8 mouse cellular contexts compared by ENCODE assay signal in the genomic region with DNA sequence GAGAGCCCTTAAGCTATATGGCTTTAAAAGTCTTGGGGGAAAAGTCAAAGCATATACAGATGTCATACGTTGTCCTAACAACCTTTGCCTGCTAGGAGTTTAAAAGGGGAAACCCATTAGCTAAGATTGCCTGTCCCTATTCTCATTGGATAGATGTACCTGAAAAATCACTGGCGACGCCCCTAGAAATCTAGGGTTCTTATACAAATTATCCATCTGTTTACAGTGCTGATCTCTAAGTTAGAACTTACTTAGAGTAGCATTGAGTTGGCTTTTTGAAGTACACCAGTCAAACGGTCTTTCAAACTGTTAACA. TPM values are rescaled to one million over a fixed set of nuclear protein-coding genes. Genes with fewer than 3 reads are reported as not detected.
DNase-seq lines count a peak whose midpoint lies in the region; ATAC-seq and TF ChIP-seq lines count a peak whose summit lies in the region.

No protein-coding gene starts in this region.

- no peaks in the 10 kb centered on the region for H3K27me3 ChIP-seq in heart, embryonic 11.5 days (ENCODE audit: control insufficient read depth, insufficient read depth, low read length)
- no peaks in the 10 kb centered on the region for H3K27me3 ChIP-seq in liver, postnatal 0 days (ENCODE audit: insufficient read depth, low read length)

- H3K27ac ChIP-seq in heart, embryonic 11.5 days (ENCODE audit: low read depth, low read length): peak overlapping the region; percentile 100; the same call in 1 of the 2 replicates
- H3K27ac ChIP-seq in liver, postnatal 0 days (ENCODE audit: low read depth): peak overlapping the region; percentile 89; the same call in 1 of the 2 replicates

- TF ChIP-seq CTCF in liver, postnatal 0 days (IDR thresholded peaks at IDR 0.05; ENCODE audit: low read depth): no peak

- peak overlapping the region; percentile 93 for H3K4me3 ChIP-seq in heart, embryonic 11.5 days (ENCODE audit: low read depth, low read length)
- peak overlapping the region; percentile 90 for H3K4me3 ChIP-seq in liver, postnatal 0 days (ENCODE audit: low read depth, low read length)

- DNase-seq in heart, adult 18-20 months: no peak
- DNase-seq in CD4-positive, CD25-positive, alpha-beta regulatory T cell, adult 2 months (ENCODE audit: low read depth, low spot score): peak; percentile 40
- peak; percentile 24 for DNase-seq in forelimb bud, embryonic 11.5 days (ENCODE audit: low read depth, low spot score)
- DNase-seq in liver, postnatal 0 days: no peak
- no peak for DNase-seq in adipocyte (ENCODE audit: low spot score)
- no peak for DNase-seq in gastrocnemius, postnatal 10 days
- no peak for DNase-seq in spleen, adult 12 weeks (ENCODE audit: low spot score)

- no peak for ATAC-seq in heart, embryonic 11.5 days (replicated peaks; ENCODE audit: insufficient number of reproducible peaks, low FRiP score, low TSS enrichment)
- no peak for ATAC-seq in liver, postnatal 0 days

- H3K9me3 ChIP-seq in heart, embryonic 11.5 days (replicated peaks; ENCODE audit: control insufficient read depth, low read length): no peaks in the 10 kb centered on the region
- no peaks in the 10 kb centered on the region for H3K9me3 ChIP-seq in liver, postnatal 0 days (ENCODE audit: low read length)

- peak overlapping the region; percentile 99 for H3K9ac ChIP-seq in heart, embryonic 11.5 days (ENCODE audit: low read depth, low read length)
- peak overlapping the region; percentile 88 for H3K9ac ChIP-seq in liver, postnatal 0 days (replicated peaks)

- no peak for TF ChIP-seq EP300 in liver, postnatal 0 days (IDR thresholded peaks at IDR 0.05; ENCODE audit: low read depth)

- H3K4me2 ChIP-seq in heart, embryonic 11.5 days: peak overlapping the region; percentile 62
- peak overlapping the region; percentile 89 for H3K4me2 ChIP-seq in liver, postnatal 0 days (ENCODE audit: low read depth, low read length)

- H3K4me1 ChIP-seq in heart, embryonic 11.5 days (ENCODE audit: control insufficient read depth, insufficient read depth, low read length): peaks cover 20% of the 10 kb centered on the region
- peaks cover 19% of the 10 kb centered on the region; the same call in 1 of the 2 replicates for H3K4me1 ChIP-seq in liver, postnatal 0 days (ENCODE audit: insufficient read depth)

- no peaks in the 10 kb centered on the region for H3K36me3 ChIP-seq in heart, embryonic 11.5 days (ENCODE audit: control insufficient read depth, insufficient read depth, low read length)
- H3K36me3 ChIP-seq in liver, postnatal 0 days (replicated peaks; ENCODE audit: insufficient read depth, low read length): no peaks in the 10 kb centered on the region

- 5% methylated on average over 4 of the region's 4 CpGs for WGBS in heart, embryonic 11.5 days (ENCODE audit: insufficient replicate concordance)
- 9% methylated on average over 4 of the region's 4 CpGs for WGBS in liver, postnatal 0 days (ENCODE audit: insufficient replicate concordance)

RNA-seq across cellular contexts. Expression of a gene that starts 0.4 kb away (rescaled TPM):
- 115 and 123 TPM in 2 replicates for polyA plus RNA-seq in heart, embryonic 11.5 days (2014; fragmentation: Nextera tagmentation; extraction: Ambion mirVana)
- 100 to 1,000 TPM; 115 to 116 TPM for total RNA-seq in heart, adult 18-20 months (2021)
- 19.4 and 21.2 TPM in 2 replicates for polyA plus RNA-seq in liver, postnatal 0 days (2015; fragmentation: Nextera tagmentation; extraction: Ambion mirVana)
- 10 to 100 TPM; 77.7 to 91.2 TPM for total RNA-seq in gastrocnemius, postnatal 10 days (2021)

Comparison
In these comparisons a context has a peak if more than half of its experiments do, and no peak if none do; other contexts are left out.
1. DNase-seq: peak in CD4-positive, CD25-positive, alpha-beta regulatory T cell, adult 2 months (single experiment) and forelimb bud, embryonic 11.5 days (single experiment); none in heart, adult 18-20 months (0 of 2), liver, postnatal 0 days (single experiment), adipocyte (single experiment), gastrocnemius, postnatal 10 days (single experiment) and spleen, adult 12 weeks (single experiment).